Mouse (Mus musculus) megakaryocyte-erythroid progenitor cell, adult 5-6 weeks (primary cell): ENCODE data around the gene Acsf2. TPM values are rescaled to one million over a fixed set of nuclear protein-coding genes. Genes with fewer than 3 reads are reported as not detected.
"Not testable (repeated sequence)": the region's sequence is repeated elsewhere in the genome, so short reads cannot be mapped to it uniquely, and the experiment has no call there.

Experiments
- ATAC-seq: replicated peaks from 2 replicates; pipeline ENCODE4 v1.8.0; 2016; ENCODE audit warnings: mild to moderate bottlenecking, inconsistent platforms; ENCODE audit not compliant: severe bottlenecking, poor library complexity, low FRiP score, low TSS enrichment
- total RNA-seq, 2 experiments: library from RNA; stranded (forward) in 1 of 2; stranded (reverse) in 1 of 2; fragments of 200-1000, 215-1000 nt in 1 of 2; fragments of >200 nt in 1 of 2; fragmentation: Nextera tagmentation in 1 of 2; gene quantifications; 2 replicates each; pipeline ENCODE4 v1.2.3; 2014 to 2017

Gene Acsf2
- total RNA-seq (2014; fragmentation: Nextera tagmentation) (6.9 and 10.6 TPM in 2 replicates), total RNA-seq (2017) (1.0 and 2.8 TPM in 2 replicates)

GRCm38 (mm10) chr11:94601321-94602281 lies at the start of gene Acsf2:
Acsf2 (minus strand) TSS chr11:94601871.
- ATAC-seq = peak; percentile 53

- ATAC-seq = not testable (repeated sequence)
Observed at GRCm38 (mm10) chr11:94651241-94651640, 49.6 kb upstream of the Acsf2 start.

- ATAC-seq = no peak
Observed at GRCm38 (mm10) chr11:94646457-94646856, 44.8 kb upstream of the Acsf2 start.

GRCm38 (mm10) chr11:94644461-94645219 lies 43.0 kb upstream of the Acsf2 start:
- ATAC-seq = no peak

GRCm38 (mm10) chr11:94634431-94634830 lies 32.8 kb upstream of the Acsf2 start:
- no peak for ATAC-seq

- no peak for ATAC-seq
Observed at GRCm38 (mm10) chr11:94632988-94633387, 31.3 kb upstream of the Acsf2 start.

GRCm38 (mm10) chr11:94631969-94632368 lies 30.3 kb upstream of the Acsf2 start:
- no peak for ATAC-seq

GRCm38 (mm10) chr11:94630199-94631011 lies 28.7 kb upstream of the Acsf2 start:
- ATAC-seq = peak; percentile 25; the same call in 1 of the 2 replicates

GRCm38 (mm10) chr11:94629884-94630198 lies 28.2 kb upstream of the Acsf2 start:
- peak; percentile 44 for ATAC-seq

GRCm38 (mm10) chr11:94629199-94629883 lies 27.7 kb upstream of the Acsf2 start, which contains the start of gene Lrrc59:
Lrrc59 (plus strand) TSS chr11:94629767.
- ATAC-seq = peak; percentile 98

- ATAC-seq = no peak
Observed at GRCm38 (mm10) chr11:94622162-94622561, 20.5 kb upstream of the Acsf2 start.

GRCm38 (mm10) chr11:94621458-94621852 lies 19.8 kb upstream of the Acsf2 start:
- ATAC-seq = no peak

GRCm38 (mm10) chr11:94620766-94621457 lies 19.2 kb upstream of the Acsf2 start:
- ATAC-seq = no peak

- no peak for ATAC-seq
Observed at GRCm38 (mm10) chr11:94617646-94618045, 16.0 kb upstream of the Acsf2 start.

GRCm38 (mm10) chr11:94615494-94615893 lies 13.8 kb upstream of the Acsf2 start:
- no peak for ATAC-seq

- no peak for ATAC-seq
Observed at GRCm38 (mm10) chr11:94614603-94615002, 12.9 kb upstream of the Acsf2 start.

GRCm38 (mm10) chr11:94610744-94611740 lies 9.4 kb upstream of the Acsf2 start:
- no peak for ATAC-seq
